Mouse (Mus musculus): ENCODE data around the gene Arntl2. TPM values are rescaled to one million over a fixed set of nuclear protein-coding genes. Genes with fewer than 3 reads are reported as not detected.

The Arntl2 gene
- total RNA-seq, 2 experiments from 2014 or later: 0.67 to 1.2 TPM

GRCm38 (mm10) chr6:146776610-146777389 lies 19.1 kb upstream of the Arntl2 start:
- DNase-seq (ENCODE audit: low spot score in 2 of 2): no peak

- DNase-seq (ENCODE audit: low spot score in 2 of 2): no peak
Observed at GRCm38 (mm10) chr6:146778055-146778454, 17.8 kb upstream of the Arntl2 start.

DNA sequence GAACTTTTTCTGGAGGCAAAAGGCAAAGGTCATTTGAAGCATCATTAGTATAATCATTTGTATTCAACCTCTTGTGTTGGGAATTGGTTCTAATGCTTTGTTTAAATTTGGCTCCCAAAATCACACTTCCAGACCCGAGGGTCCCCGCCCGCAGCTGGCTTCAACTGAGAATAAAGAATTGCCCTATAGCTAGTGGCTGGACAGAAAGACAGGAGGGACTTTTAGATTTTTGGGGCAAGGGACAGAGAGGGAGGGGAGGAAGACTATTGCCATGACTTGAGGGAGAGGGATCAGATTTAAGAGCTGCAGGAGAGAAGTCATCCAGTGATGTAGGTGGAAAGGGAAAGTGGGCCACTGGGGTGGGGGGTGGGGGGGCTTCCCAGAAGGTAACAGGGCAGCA lies 14.3 kb upstream of the Arntl2 start:
- no peak for DNase-seq (ENCODE audit: low spot score in 2 of 2)

- DNase-seq (ENCODE audit: low spot score in 2 of 2): no peak
Observed at GRCm38 (mm10) chr6:146793527-146793926, 2.3 kb upstream of the Arntl2 start.

DNA sequence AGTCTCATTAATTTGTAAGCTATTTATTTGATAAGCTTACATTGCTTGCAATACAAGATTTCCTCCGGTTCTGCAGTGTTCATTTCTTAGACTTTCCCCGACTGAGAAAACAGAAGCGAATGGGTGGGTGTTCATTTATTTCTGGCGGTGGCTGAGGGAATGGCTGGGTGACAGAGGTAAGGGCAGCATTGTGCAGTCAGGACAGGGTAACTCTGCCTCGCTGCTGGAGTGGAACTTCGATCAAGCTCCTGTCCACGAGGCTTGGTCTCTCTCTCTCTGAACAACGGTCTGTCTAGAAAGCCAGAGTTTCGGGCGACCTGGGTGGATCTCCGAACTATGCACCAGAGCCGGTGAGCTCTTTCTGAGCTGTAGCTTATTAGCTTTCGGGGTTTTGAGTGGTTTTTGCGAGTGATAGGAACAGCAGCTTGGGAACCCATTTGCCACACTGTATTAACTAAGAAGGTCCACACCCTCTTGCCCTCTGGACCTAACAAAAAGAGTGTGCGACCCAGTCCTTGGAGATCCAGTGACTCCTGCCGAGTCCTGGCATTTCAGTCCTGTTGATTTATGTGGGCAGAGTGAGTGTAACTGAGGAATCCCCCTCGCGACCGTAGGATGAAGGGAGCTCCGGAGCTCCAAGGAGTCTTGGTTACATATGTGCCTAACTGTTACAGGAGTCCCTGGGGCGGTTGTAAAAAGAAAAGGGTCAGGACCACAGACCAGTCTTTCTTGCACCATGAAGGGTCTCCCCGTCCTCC lies 510 bp upstream of the Arntl2 start:
- no peak for DNase-seq (ENCODE audit: low spot score in 2 of 2)

DNA sequence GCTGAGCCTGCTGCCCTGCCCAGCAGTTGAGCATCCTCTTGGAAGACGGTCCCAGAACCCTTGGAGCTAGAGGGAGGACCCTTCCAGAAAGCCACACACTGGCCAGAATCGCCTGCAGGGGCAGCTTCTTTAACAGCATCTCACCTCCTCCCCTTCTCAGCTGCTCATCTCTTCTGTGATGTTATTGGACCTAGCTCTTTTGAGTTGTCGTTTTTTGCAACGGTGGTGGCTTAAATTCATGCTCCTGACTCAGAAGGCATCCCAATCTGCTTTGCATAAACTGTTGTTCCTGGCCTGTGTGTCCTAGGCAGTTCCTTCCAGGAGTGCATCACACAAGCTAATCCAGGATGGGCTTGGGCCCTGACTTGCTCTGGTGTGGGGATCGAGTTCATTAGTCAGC lies 1.6 kb downstream of the Arntl2 start:
- DNase-seq (ENCODE audit: low spot score in 2 of 2): no peak

GRCm38 (mm10) chr6:146809991-146810390 lies 14.1 kb downstream of the Arntl2 start:
- no peak for DNase-seq (ENCODE audit: low spot score in 2 of 2)

DNA sequence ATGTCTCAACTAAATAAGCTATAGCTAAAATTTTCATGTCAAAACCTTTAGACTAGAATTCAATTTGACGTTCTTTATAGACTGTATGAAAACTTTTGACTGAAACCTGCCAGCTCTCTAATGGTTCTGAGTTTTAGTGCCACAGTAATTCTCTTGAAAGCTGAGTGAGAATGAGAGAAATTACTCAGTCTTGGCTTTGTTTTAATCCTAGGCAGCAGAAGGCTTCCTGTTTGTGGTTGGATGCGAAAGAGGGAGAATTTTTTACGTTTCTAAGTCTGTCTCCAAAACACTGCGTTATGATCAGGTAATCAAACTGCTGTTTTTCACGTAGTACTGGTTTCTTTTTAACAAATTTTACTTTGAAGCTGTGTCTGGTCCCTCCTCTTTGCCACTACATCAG lies 17.2 kb downstream of the Arntl2 start:
- DNase-seq (ENCODE audit: low spot score in 2 of 2): no peak

DNA sequence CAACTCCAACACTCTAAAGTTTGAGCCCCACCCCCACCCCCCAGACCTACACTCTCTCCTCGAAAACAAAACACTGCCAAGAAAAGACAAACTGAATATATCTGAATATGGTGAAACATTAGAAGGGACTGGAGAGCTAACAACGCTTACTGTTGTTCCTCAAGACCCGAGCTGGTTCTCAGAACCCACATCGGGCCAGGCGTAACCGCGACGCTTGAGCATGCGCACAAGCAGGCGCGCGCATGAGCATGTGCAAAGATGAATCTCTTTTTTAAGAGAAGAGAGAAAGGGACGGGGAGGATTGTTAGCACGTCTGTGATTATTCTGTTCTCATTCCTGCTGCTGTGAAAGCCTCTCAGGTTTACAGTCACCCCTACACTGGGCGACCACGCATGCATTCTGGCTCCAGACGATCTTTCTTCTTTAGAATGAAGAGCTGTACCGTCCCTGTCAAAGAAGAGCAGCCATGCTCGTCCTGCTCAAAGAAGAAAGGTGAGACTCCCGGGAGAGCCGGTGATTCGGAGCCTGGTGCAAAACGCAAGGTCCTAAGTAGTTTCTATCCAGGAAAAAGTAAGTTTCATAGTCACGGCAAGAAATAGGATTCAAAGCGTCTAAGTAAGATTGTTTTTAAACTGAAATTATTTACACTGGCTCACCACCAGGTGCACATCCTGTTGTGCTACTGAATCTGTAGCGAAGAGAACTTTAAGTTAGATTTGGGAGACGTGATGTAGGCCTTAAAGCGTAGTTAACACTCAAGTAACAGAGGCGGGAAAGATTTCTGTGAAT lies 24.5 kb downstream of the Arntl2 start:
- DNase-seq (ENCODE audit: low spot score in 2 of 2): no peak

- DNase-seq (ENCODE audit: low spot score in 2 of 2): no peak
Observed at GRCm38 (mm10) chr6:146821958-146822357, 26.1 kb downstream of the Arntl2 start.

DNA sequence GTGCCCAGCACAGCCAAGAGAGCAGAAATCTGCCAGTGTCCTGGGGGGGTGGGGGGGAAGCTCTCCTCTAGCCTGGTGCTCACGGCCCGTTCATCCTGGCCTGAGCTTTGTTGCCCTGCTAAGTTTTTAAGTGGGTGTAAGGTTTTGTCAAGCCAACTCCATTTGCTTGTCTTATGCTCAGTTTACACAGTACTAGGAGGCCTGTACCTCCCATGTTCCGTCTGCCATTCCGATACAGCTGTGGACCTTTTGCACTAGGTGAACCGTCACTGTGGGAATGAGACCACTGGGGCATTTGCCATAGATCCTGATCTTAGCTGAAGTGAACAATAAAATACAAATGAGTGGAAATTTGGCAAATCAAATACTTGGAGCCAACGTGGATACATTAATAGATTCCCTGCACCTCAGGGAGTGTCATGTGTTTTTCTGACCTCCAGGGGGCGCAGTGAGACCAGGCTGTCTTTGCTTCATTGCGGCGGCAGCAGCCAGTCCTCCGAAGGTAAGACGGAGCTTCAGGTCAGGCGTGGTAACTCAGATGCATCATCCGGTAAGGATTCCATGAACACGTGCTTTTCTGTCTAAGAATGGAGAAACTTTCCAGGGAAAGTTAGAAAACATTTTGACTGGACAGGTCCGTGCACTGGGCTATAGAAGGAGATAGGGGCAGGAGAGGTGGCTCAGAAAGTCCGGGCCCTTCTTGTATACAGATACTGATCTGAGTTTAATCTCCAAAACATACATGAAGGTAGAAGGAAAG lies 29.1 kb downstream of the Arntl2 start:
- DNase-seq (ENCODE audit: low spot score in 2 of 2): peak; percentile 67 to 72

DNA sequence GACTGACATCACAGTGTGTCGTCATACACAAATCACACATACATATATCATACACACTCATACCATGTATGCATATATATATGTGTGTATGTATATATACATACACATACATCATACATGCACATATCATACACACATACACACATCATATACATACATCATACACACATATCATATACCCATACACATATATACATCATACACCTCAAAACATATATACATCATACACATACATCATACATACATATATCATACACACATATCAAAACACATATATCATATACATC lies 29.6 kb downstream of the Arntl2 start:
- no peak for DNase-seq (ENCODE audit: low spot score in 2 of 2)

DNA sequence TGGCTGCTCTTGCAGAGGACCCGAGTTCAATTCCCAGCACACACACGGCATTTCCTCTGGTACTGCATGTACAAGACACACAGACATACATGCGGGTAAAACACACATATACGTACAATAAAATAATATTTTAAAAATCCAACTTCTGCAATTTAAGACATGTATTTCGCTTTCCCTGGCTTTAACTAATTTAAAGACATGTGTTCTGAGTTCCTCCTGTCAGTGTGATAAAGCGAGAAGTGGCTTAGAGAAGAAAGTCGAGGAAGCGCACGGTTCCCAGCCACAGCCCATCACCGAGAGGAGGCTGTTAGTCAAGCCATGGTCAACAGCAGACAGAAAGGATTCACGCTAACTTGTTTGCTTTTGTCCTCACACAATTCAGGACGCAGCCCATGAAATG lies 35.5 kb downstream of the Arntl2 start:
- DNase-seq (ENCODE audit: low spot score in 2 of 2): no peak

DNA sequence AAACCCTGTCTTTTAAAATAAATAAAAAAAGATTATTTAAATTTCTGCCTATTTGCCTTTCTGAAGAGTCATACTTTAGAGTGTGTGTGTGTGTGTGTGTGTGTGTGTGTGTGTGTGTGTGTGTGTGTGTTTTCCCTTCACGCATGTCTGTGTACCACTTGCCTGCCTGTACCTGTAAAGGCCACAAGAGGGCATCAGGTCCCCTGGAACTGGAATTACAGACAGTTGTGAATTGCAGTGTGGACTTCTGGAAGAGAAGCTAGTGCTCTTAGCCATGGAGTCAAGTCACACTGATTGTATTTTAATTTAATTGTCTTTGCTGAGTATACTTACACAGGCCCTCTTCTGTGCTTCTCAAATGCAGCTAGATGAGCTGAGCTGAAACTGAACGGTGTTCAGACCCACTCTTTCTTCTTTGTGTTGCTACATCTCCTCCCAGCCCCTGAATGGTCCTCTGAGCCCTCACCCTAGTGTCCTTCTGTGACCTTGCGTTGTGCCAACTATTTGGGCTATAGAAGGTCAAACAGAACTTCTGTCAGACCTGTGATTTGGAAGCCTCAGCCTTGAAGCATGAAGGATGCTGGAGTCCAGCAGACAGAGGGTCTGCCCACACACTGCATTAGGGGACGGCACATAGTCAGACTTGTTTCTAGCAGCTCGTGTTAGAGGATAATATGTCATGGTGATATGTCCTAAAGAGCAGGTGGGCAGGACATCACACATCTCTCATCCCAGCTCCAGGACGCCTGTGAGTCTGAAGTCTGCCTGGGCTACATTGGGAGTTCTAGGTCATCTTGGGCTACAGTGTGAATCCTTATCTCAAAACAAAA lies 37.8 kb downstream of the Arntl2 start:
- DNase-seq (ENCODE audit: low spot score in 2 of 2): no peak

- DNase-seq (ENCODE audit: low spot score in 2 of 2): no peak
Observed at GRCm38 (mm10) chr6:146834342-146834741, 38.5 kb downstream of the Arntl2 start.

DNA sequence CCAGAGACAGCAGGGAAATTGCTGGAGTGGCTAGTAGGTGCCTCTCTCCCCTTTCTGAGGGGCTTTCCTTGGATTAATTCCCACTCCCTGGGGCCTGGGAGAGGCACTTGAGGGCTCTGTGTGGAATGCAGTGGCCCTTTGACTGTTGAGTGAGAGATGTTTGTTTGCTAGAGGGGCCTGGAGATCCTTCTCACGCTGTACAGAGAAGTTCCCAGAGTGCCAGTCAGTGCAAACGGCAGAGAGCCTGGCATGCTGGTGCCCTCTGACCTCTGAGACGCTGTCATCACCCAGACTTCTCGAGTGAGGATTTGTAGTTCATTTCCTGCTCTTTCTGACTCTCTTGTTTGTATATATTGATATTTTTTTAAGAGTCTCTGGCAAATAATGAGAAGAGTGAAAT lies 39.9 kb downstream of the Arntl2 start:
- no peak for DNase-seq (ENCODE audit: low spot score in 2 of 2)

GRCm38 (mm10) chr6:146837316-146837715 lies 41.5 kb downstream of the Arntl2 start:
- DNase-seq (ENCODE audit: low spot score in 2 of 2): no peak

DNA sequence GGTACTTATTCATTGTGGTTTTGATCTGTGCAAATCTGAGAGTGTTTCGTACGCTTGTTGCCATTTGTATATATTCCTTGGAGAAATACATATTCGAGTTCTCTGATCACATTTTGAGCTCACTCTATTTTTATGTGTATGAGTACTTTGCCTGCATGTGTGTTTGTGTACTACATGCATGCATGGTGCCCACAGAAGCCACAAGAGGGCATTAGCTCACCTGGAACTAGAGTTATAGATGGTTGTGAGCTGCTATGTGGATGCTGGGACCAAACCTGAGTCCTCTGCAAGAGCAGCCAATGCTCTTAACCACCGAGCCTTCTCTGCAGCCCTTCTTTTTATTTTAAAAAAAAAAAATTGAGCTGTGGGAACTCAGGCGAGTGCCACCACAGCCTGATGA lies 42.5 kb downstream of the Arntl2 start:
- no peak for DNase-seq (ENCODE audit: low spot score in 2 of 2)

DNA sequence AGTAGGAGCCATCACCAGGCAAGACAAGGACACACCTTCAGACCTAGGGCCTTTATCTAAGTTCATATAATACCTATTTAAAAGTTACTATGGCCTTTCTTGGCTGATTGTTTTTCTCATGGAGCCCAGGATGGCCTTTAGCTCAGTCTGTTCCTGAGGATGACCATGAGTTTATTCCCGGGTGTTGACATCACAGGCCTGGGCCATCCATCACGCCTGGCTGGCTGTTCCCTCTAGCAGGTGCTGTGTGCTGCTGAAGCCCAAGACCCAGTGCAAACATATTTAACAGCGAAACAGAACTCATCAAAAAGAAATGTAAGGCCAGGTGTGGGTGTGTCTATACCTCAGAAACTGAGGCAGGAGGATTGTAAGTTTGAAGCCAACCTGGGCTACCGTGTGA lies 43.0 kb downstream of the Arntl2 start:
- no peak for DNase-seq (ENCODE audit: low spot score in 2 of 2)

- DNase-seq (ENCODE audit: low spot score in 2 of 2): no peak
Observed at GRCm38 (mm10) chr6:146844867-146845266, 49.0 kb downstream of the Arntl2 start.
